Mouse (Mus musculus): ENCODE data around the gene Gstm5. TPM values are rescaled to one million over a fixed set of nuclear protein-coding genes. Genes with fewer than 3 reads are reported as not detected.
A peak's percentile ranks its signal among the peaks of the same experiment; 100 is the strongest.
"Not testable (repeated sequence)": the region's sequence is repeated elsewhere in the genome, so short reads cannot be mapped to it uniquely, and the experiment has no call there.

Gstm5 gene
- polyA plus RNA-seq, 1 experiment = 282 TPM

- Histone ChIP-seq H3K4me3 (replicated peaks; ENCODE audit: insufficient read depth, low read depth, low read length) (no peak within 1 kb of the TSS), H3K27ac (ENCODE audit: insufficient read depth, low read length) (no peak within 1 kb of the TSS), H3K4me1 (ENCODE audit: control insufficient read depth, insufficient read depth, low read length) (no peaks in the 10 kb centered on the region), H3K27me3 (ENCODE audit: control insufficient read depth, insufficient read depth, low read length) (no peaks in the 10 kb centered on the region)
- no peak for TF ChIP-seq CTCF (IDR thresholded peaks at IDR 0.05; ENCODE audit: borderline replicate concordance, insufficient read depth, low read depth, low read length)
- no peak for TF ChIP-seq POLR2A (IDR thresholded peaks at IDR 0.05; ENCODE audit: borderline replicate concordance, insufficient read depth, low read length)
- WGBS = 87% methylated on average over 5 of the region's 5 CpGs
- no peak for DNase-seq
Measured at GRCm38 (mm10) chr3:107877005-107877404, 18.6 kb upstream of the Gstm5 start, which contains the start of gene Eps8l3. Eps8l3 (plus strand) TSS chr3:107877229.

DNA sequence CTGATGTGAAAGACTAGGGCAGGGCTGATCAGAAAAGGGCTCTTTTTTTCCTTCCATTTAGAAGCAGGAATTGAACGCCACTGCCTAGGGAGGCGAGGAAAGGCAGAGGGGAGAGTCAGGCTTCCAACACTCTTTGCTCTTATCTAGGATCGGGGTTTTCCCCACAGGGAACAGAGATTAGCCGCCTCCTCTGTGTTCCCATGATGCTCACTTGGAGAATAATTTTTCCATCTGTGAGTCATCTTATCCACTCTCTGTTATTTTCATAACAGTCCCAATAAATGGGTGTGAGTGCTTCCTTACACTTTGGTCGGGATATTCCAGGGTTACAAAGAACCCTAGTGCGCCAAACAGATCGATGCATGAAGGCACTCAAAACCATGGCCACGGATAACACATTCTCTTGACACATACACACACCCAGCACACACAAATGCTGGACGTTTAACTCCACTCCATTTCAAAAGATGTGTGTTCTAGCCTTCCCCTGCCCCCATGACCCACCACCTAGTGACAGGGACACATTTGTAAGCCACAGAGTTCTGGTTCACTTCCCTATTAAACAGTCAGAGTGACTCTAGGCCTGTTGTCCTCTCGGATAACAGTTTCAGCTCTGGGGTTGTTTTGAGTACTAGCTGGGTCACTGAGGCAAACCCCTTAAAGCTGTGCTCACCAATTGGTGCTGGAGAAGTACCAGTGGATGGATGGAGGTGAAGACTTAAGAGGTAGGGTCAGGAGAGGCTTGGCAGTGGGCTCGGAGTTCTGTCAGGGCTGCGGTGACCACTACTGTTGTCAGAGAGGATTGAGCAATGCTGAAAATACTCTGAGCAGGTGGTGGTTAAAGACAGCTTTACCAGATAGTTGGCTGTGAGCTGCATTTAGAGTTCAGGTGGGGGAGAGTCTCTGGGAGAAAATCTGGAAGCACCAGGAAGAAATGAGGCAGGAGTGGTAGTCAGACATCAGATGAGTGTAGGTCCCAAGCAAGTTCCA, 17.6 kb upstream of the Gstm5 start:
- Histone ChIP-seq H3K4me1 (ENCODE audit: control insufficient read depth, insufficient read depth, low read length) (no peaks in the 10 kb centered on the region), H3K4me3 (replicated peaks; ENCODE audit: insufficient read depth, low read depth, low read length) (no peak overlapping the region), H3K27me3 (ENCODE audit: control insufficient read depth, insufficient read depth, low read length) (no peaks in the 10 kb centered on the region), H3K27ac (ENCODE audit: insufficient read depth, low read length) (no peak overlapping the region)
- WGBS = 85% methylated on average over 12 of the region's 12 CpGs
- TF ChIP-seq POLR2A (IDR thresholded peaks at IDR 0.05; ENCODE audit: borderline replicate concordance, insufficient read depth, low read length) (no peak), CTCF (IDR thresholded peaks at IDR 0.05; ENCODE audit: borderline replicate concordance, insufficient read depth, low read depth, low read length) (no peak)
- DNase-seq = no peak

GRCm38 (mm10) chr3:107887674-107888495, 7.7 kb upstream of the Gstm5 start:
- no peak for TF ChIP-seq POLR2A (IDR thresholded peaks at IDR 0.05; ENCODE audit: borderline replicate concordance, insufficient read depth, low read length)
- TF ChIP-seq CTCF (IDR thresholded peaks at IDR 0.05; ENCODE audit: borderline replicate concordance, insufficient read depth, low read depth, low read length) = no peak
- DNase-seq = peak in 1 of 2 experiments; percentile 53
- Histone ChIP-seq H3K4me1 (ENCODE audit: control insufficient read depth, insufficient read depth, low read length) (no peaks in the 10 kb centered on the region), H3K27me3 (ENCODE audit: control insufficient read depth, insufficient read depth, low read length) (no peaks in the 10 kb centered on the region), H3K4me3 (replicated peaks; ENCODE audit: insufficient read depth, low read depth, low read length) (no peak overlapping the region), H3K27ac (ENCODE audit: insufficient read depth, low read length) (peak overlapping the region; percentile 71; the same call in 1 of the 2 replicates)
- 41% methylated on average over 9 of the region's 9 CpGs for WGBS

- 91% methylated on average over 2 of the region's 2 CpGs for WGBS
- H3K4me3 ChIP-seq (replicated peaks; ENCODE audit: insufficient read depth, low read depth, low read length); H3K27me3 ChIP-seq (ENCODE audit: control insufficient read depth, insufficient read depth, low read length); DNase-seq; H3K27ac ChIP-seq (ENCODE audit: insufficient read depth, low read length); H3K4me1 ChIP-seq (ENCODE audit: control insufficient read depth, insufficient read depth, low read length): not testable (repeated sequence)
Measured at GRCm38 (mm10) chr3:107889236-107889635, 6.4 kb upstream of the Gstm5 start.

GRCm38 (mm10) chr3:107895194-107895719, 364 bp upstream of the Gstm5 start:
- no peak overlapping the region for H3K27ac ChIP-seq (ENCODE audit: insufficient read depth, low read length)
- DNase-seq = peak in 1 of 2 experiments; percentile 12
- WGBS = 2% methylated on average over 6 of the region's 6 CpGs
- H3K4me3 ChIP-seq (replicated peaks; ENCODE audit: insufficient read depth, low read depth, low read length) = peak overlapping the region; percentile 81
- TF ChIP-seq CTCF (IDR thresholded peaks at IDR 0.05; ENCODE audit: borderline replicate concordance, insufficient read depth, low read depth, low read length) (no peak), POLR2A (IDR thresholded peaks at IDR 0.05; ENCODE audit: borderline replicate concordance, insufficient read depth, low read length) (no peak)
- H3K27me3 ChIP-seq (ENCODE audit: control insufficient read depth, insufficient read depth, low read length) = no peaks in the 10 kb centered on the region
- H3K4me1 ChIP-seq (ENCODE audit: control insufficient read depth, insufficient read depth, low read length) = no peaks in the 10 kb centered on the region

- TF ChIP-seq CTCF (IDR thresholded peaks at IDR 0.05; ENCODE audit: borderline replicate concordance, insufficient read depth, low read depth, low read length) = no peak
- TF ChIP-seq POLR2A (IDR thresholded peaks at IDR 0.05; ENCODE audit: borderline replicate concordance, insufficient read depth, low read length) = no peak
- no peak overlapping the region for H3K4me3 ChIP-seq (replicated peaks; ENCODE audit: insufficient read depth, low read depth, low read length)
- 91% methylated on average over 13 of the region's 13 CpGs for WGBS
- H3K27ac ChIP-seq (ENCODE audit: insufficient read depth, low read length) = no peak overlapping the region
- no peaks in the 10 kb centered on the region for H3K27me3 ChIP-seq (ENCODE audit: control insufficient read depth, insufficient read depth, low read length)
- no peak for DNase-seq
- no peaks in the 10 kb centered on the region for H3K4me1 ChIP-seq (ENCODE audit: control insufficient read depth, insufficient read depth, low read length)
Measured at GRCm38 (mm10) chr3:107898691-107899090, 3.1 kb downstream of the Gstm5 start.

GRCm38 (mm10) chr3:107900955-107901673, 5.5 kb downstream of the Gstm5 start:
- Histone ChIP-seq H3K27ac (ENCODE audit: insufficient read depth, low read length) (no peak overlapping the region), H3K27me3 (ENCODE audit: control insufficient read depth, insufficient read depth, low read length) (no peaks in the 10 kb centered on the region), H3K4me3 (replicated peaks; ENCODE audit: insufficient read depth, low read depth, low read length) (no peak overlapping the region), H3K4me1 (ENCODE audit: control insufficient read depth, insufficient read depth, low read length) (no peaks in the 10 kb centered on the region)
- no peak for TF ChIP-seq POLR2A (IDR thresholded peaks at IDR 0.05; ENCODE audit: borderline replicate concordance, insufficient read depth, low read length)
- no peak for TF ChIP-seq CTCF (IDR thresholded peaks at IDR 0.05; ENCODE audit: borderline replicate concordance, insufficient read depth, low read depth, low read length)
- DNase-seq = no peak
- 66% methylated on average over 11 of the region's 11 CpGs for WGBS
